Mouse (Mus musculus) retina, embryonic 14.5 days (tissue): ENCODE data around the gene Flywch1.

Experiments
- DNase-seq: peaks from one replicate; pipeline ENCODE4 v3.0.0-alpha.2; 2015; ENCODE audit warnings: low spot score

Flywch1 gene

GRCm38 (mm10) chr17:23771284-23772218 is at the start of gene Flywch1:
Gene Flywch1, minus strand, starts transcription at chr17:23771602.
- DNase-seq, result peak; percentile 98

- no peak for DNase-seq
These were observed 49.3 kb upstream of the Flywch1 start for GRCm38 (mm10) chr17:23820731-23821130.

- no peak for DNase-seq
These were observed 47.8 kb upstream of the Flywch1 start for GRCm38 (mm10) chr17:23819235-23819634.

GRCm38 (mm10) chr17:23818579-23818978 is 47.2 kb upstream of the Flywch1 start:
- no peak for DNase-seq

- DNase-seq, result no peak
These were observed 44.2 kb upstream of the Flywch1 start for GRCm38 (mm10) chr17:23815641-23816040.

GRCm38 (mm10) chr17:23807918-23808317 is 36.5 kb upstream of the Flywch1 start:
- DNase-seq, result no peak

- DNase-seq, result no peak
These were observed 35.5 kb upstream of the Flywch1 start for GRCm38 (mm10) chr17:23806867-23807266.

- DNase-seq, result no peak
These were observed 33.2 kb upstream of the Flywch1 start for GRCm38 (mm10) chr17:23804426-23805085.

- peak; percentile 88 for DNase-seq
These were observed 32.1 kb upstream of the Flywch1 start for GRCm38 (mm10) chr17:23803366-23804041.

GRCm38 (mm10) chr17:23802746-23803365 is 31.5 kb upstream of the Flywch1 start:
- peak; percentile 99 for DNase-seq

- no peak for DNase-seq
These were observed 30.2 kb upstream of the Flywch1 start for GRCm38 (mm10) chr17:23801627-23802026.

- DNase-seq, result no peak
These were observed 25.9 kb upstream of the Flywch1 start for GRCm38 (mm10) chr17:23797316-23797715.

GRCm38 (mm10) chr17:23795323-23795722 is 23.9 kb upstream of the Flywch1 start:
- no peak for DNase-seq

- DNase-seq, result no peak
These were observed 19.6 kb upstream of the Flywch1 start for GRCm38 (mm10) chr17:23791079-23791357.

GRCm38 (mm10) chr17:23790269-23791078 is 19.1 kb upstream of the Flywch1 start, which contains the start of gene Srrm2:
Gene Srrm2, plus strand, starts transcription at chr17:23790532.
- peak; percentile 76 for DNase-seq

- DNase-seq, result no peak
These were observed 18.4 kb upstream of the Flywch1 start for GRCm38 (mm10) chr17:23789749-23790268.

- DNase-seq, result no peak
These were observed 17.6 kb upstream of the Flywch1 start for GRCm38 (mm10) chr17:23788973-23789372.

- peak; percentile 59 for DNase-seq
These were observed 15.1 kb upstream of the Flywch1 start for GRCm38 (mm10) chr17:23786510-23786931.

GRCm38 (mm10) chr17:23785561-23786471 is 14.4 kb upstream of the Flywch1 start, which contains the start of gene Flywch2:
Gene Flywch2, minus strand, starts transcription at chr17:23786081.
- DNase-seq, result peak; percentile 89

GRCm38 (mm10) chr17:23783352-23783751 is 11.9 kb upstream of the Flywch1 start:
- DNase-seq, result no peak
